Mouse (Mus musculus) layer of hippocampus, postnatal 25 days (tissue): ENCODE results near the gene Cic. TPM values are rescaled to one million over a fixed set of nuclear protein-coding genes. Genes with fewer than 3 reads are reported as not detected.

Source experiments
- DNase-seq, 2 experiments: peaks; one replicate each; pipeline ENCODE4 v3.0.0; 2022; ENCODE audit warnings: mixed read lengths in 2 of 2, low spot score in 1 of 2; ENCODE audit errors: extremely low spot score in 1 of 2
- total RNA-seq, 2 experiments: library from RNA; stranded (reverse); gene quantifications; 2 replicates each; pipeline ENCODE4 v1.2.3; 2021

Cic gene
- 100 to 1,000 TPM; 176 to 220 TPM for total RNA-seq

- peak in 1 of 2 experiments; percentile 85 for DNase-seq
Observed at GRCm38 (mm10) chr7:25267301-25267750, at the start of gene Cic. TSS of gene Cic (plus strand) at chr7:25267704.

GRCm38 (mm10) chr7:25218705-25219415 lies 48.6 kb upstream of the Cic start:
- DNase-seq: peak; percentile 38 to 51

- no peak for DNase-seq
Observed at GRCm38 (mm10) chr7:25219416-25219750, 48.1 kb upstream of the Cic start.

GRCm38 (mm10) chr7:25219756-25220456 lies 47.6 kb upstream of the Cic start:
- DNase-seq: peak; percentile 82 to 85

- no peak for DNase-seq
Observed at GRCm38 (mm10) chr7:25220457-25221101, 46.9 kb upstream of the Cic start, which contains the start of gene Dedd2. TSS of gene Dedd2 (minus strand) at chr7:25220615.

GRCm38 (mm10) chr7:25221102-25221883 lies 46.2 kb upstream of the Cic start, which contains the start of gene Zfp526:
TSS of gene Zfp526 (plus strand) at chr7:25221425.
- peak; percentile 88 to 89 for DNase-seq

- no peak for DNase-seq
Observed at GRCm38 (mm10) chr7:25222275-25222967, 45.1 kb upstream of the Cic start.

GRCm38 (mm10) chr7:25227523-25228300 lies 39.8 kb upstream of the Cic start:
- DNase-seq: no peak

GRCm38 (mm10) chr7:25230690-25231285 lies 36.7 kb upstream of the Cic start:
- DNase-seq: no peak

GRCm38 (mm10) chr7:25232101-25232648 lies 35.3 kb upstream of the Cic start:
- no peak for DNase-seq

- DNase-seq: no peak
Observed at GRCm38 (mm10) chr7:25233061-25233460, 34.4 kb upstream of the Cic start.

GRCm38 (mm10) chr7:25235526-25235925 lies 32.0 kb upstream of the Cic start:
- no peak for DNase-seq

GRCm38 (mm10) chr7:25237249-25238014 lies 30.1 kb upstream of the Cic start, which contains the start of gene Gsk3a:
TSS of gene Gsk3a (minus strand) at chr7:25237851.
- peak in 1 of 2 experiments; percentile 87 for DNase-seq

- DNase-seq: peak; percentile 76 to 94
Observed at GRCm38 (mm10) chr7:25238015-25238706, 29.3 kb upstream of the Cic start.

- peak in 1 of 2 experiments; percentile 69 for DNase-seq
Observed at GRCm38 (mm10) chr7:25238829-25239623, 28.5 kb upstream of the Cic start.

- DNase-seq: no peak
Observed at GRCm38 (mm10) chr7:25240631-25241030, 26.9 kb upstream of the Cic start.
